Mouse (Mus musculus) heart, embryonic 14.5 days (tissue): Measurements from ENCODE around the gene Gm1110. TPM values are rescaled to one million over a fixed set of nuclear protein-coding genes. Genes with fewer than 3 reads are reported as not detected.
"Not testable (repeated sequence)": the region's sequence is repeated elsewhere in the genome, so short reads cannot be mapped to it uniquely, and the experiment has no call there.

ENCODE experiments used
- ATAC-seq: fragments of 200-750 bp; cut with Nextera tagmentation; 2 replicates; pipeline ENCODE4 v1.8.0; 2017; ENCODE audit warnings: low read depth, moderate TSS enrichment; ENCODE audit not compliant: insufficient number of reproducible peaks, insufficient read depth, low FRiP score
- H3K27ac ChIP-seq, 2 experiments: fragments of 200-500 bp in 1 of 2; fragments of 300-500 bp in 1 of 2; sonication (generic) in 1 of 2; replicated peaks in 1 of 2; 2 replicates each; pipeline ENCODE4 v1.5.1; 2012 to 2014; ENCODE audit warnings: low read depth in 2 of 2, low read length in 2 of 2, control low read depth in 1 of 2, mild to moderate bottlenecking in 1 of 2, mixed read lengths in 1 of 2; ENCODE audit not compliant: control insufficient read depth in 1 of 2, insufficient read depth in 1 of 2
- H3K27me3 ChIP-seq: fragments of 300-500 bp; sonication (generic); 2 replicates; pipeline ENCODE4 v1.6.1; 2014; ENCODE audit warnings: mild to moderate bottlenecking, low read length, control low read depth; ENCODE audit not compliant: control insufficient read depth, insufficient read depth
- H3K36me3 ChIP-seq: fragments of 300-500 bp; sonication (generic); 2 replicates; pipeline ENCODE4 v1.6.1; 2014; ENCODE audit warnings: mild to moderate bottlenecking, control low read depth, low read length, mixed read lengths; ENCODE audit not compliant: control insufficient read depth, insufficient read depth
- H3K4me1 ChIP-seq, 2 experiments: fragments of 200-500 bp in 1 of 2; fragments of 300-500 bp in 1 of 2; sonication (generic) in 1 of 2; 2 replicates each; pipeline ENCODE4 v1.6.1; 2012 to 2014; ENCODE audit warnings: low read length in 2 of 2, control low read depth in 1 of 2, mixed read lengths in 1 of 2; ENCODE audit not compliant: control insufficient read depth in 2 of 2, insufficient read depth in 2 of 2
- H3K4me2 ChIP-seq: fragments of 300-500 bp; sonication (generic); 2 replicates; pipeline ENCODE4 v1.6.1; 2014; ENCODE audit warnings: mild to moderate bottlenecking, low read length
- H3K4me3 ChIP-seq, 2 experiments: fragments of 200-500 bp in 1 of 2; fragments of 300-500 bp in 1 of 2; sonication (generic) in 1 of 2; 2 replicates each; pipeline ENCODE4 v1.5.1; 2012 to 2014; ENCODE audit warnings: low read length in 2 of 2, mild to moderate bottlenecking in 2 of 2, control low read depth in 1 of 2, low read depth in 1 of 2, moderate library complexity in 1 of 2; ENCODE audit not compliant: control insufficient read depth in 1 of 2, insufficient read depth in 1 of 2
- H3K9ac ChIP-seq: fragments of 300-500 bp; sonication (generic); 2 replicates; pipeline ENCODE4 v1.6.1; 2014; ENCODE audit warnings: mild to moderate bottlenecking, low read length
- H3K9me3 ChIP-seq: fragments of 300-500 bp; sonication (generic); 2 replicates; pipeline ENCODE4 v1.6.1; 2016; ENCODE audit warnings: low read length, control low read depth; ENCODE audit not compliant: control insufficient read depth
- WGBS: fragments of 180-500 bp; shearing (Covaris S2); extraction: QIAGEN DNeasy Blood & Tissue Kit; methylation state at CpG from one replicate; pipeline ENCODE4 v1.1.7; 2014; 5-methylcytosine and 5-hydroxymethylcytosine counted together
- polyA plus RNA-seq: library from polyadenylated mRNA; unstranded; fragments of >200 nt; fragmentation: Nextera tagmentation; extraction: Ambion mirVana; gene quantifications from 2 replicates; pipeline ENCODE4 v1.2.1, GENCODE M21; 2014

Gene Gm1110
- not detected in 2 replicates for polyA plus RNA-seq

- no peak for ATAC-seq
- H3K4me3 ChIP-seq = no peak within 1 kb of the TSS
- no peak within 1 kb of the TSS for H3K9ac ChIP-seq
- no peaks in the 10 kb centered on the region for H3K27me3 ChIP-seq
- no peak within 1 kb of the TSS for H3K27ac ChIP-seq
- 75% methylated on average over 13 of the region's 13 CpGs for WGBS
- no peaks in the 10 kb centered on the region for H3K36me3 ChIP-seq
- no peak within 1 kb of the TSS for H3K4me2 ChIP-seq
- no peaks in the 10 kb centered on the region for H3K9me3 ChIP-seq
- peaks cover 5 to 11% of the 10 kb centered on the region in 2 experiments; a peak in 3 of 4 replicates for H3K4me1 ChIP-seq
These were observed at the start of gene Gm1110 for GRCm38 (mm10) chr9:26922909-26923526. TSS of gene Gm1110 (minus strand) at chr9:26923111.

GRCm38 (mm10) chr9:26947790-26948189 lies 24.9 kb upstream of the Gm1110 start:
- no peak for ATAC-seq
- WGBS = 60% methylated on average over 2 of the region's 2 CpGs
- Histone ChIP-seq H3K9me3 (peaks cover 7% of the 10 kb centered on the region; the same call in 1 of the 2 replicates), H3K4me1 (no peaks in the 10 kb centered on the region), H3K9ac (no peak overlapping the region), H3K4me3 (no peak overlapping the region), H3K27me3 (no peaks in the 10 kb centered on the region), H3K27ac (no peak overlapping the region), H3K36me3 (no peaks in the 10 kb centered on the region), H3K4me2 (no peak overlapping the region)

GRCm38 (mm10) chr9:26924146-26924545 lies 1.2 kb upstream of the Gm1110 start:
- no peak overlapping the region for H3K9ac ChIP-seq
- ATAC-seq = no peak
- H3K4me3 ChIP-seq = no peak overlapping the region
- H3K27ac ChIP-seq = no peak overlapping the region
- WGBS = 39% methylated on average over 3 of the region's 3 CpGs
- peaks cover 5 to 11% of the 10 kb centered on the region in 2 experiments; a peak in 3 of 4 replicates for H3K4me1 ChIP-seq
- H3K9me3 ChIP-seq = no peaks in the 10 kb centered on the region
- H3K4me2 ChIP-seq = no peak overlapping the region
- no peaks in the 10 kb centered on the region for H3K36me3 ChIP-seq
- H3K27me3 ChIP-seq = no peaks in the 10 kb centered on the region

- no peak for ATAC-seq
- H3K27ac ChIP-seq = no peak overlapping the region
- no peaks in the 10 kb centered on the region for H3K27me3 ChIP-seq
- WGBS = 80% methylated on average over 2 of the region's 2 CpGs
- no peaks in the 10 kb centered on the region for H3K36me3 ChIP-seq
- H3K4me3 ChIP-seq = no peak overlapping the region
- H3K9me3 ChIP-seq = no peaks in the 10 kb centered on the region
- peaks cover 5 to 11% of the 10 kb centered on the region in 2 experiments; a peak in 3 of 4 replicates for H3K4me1 ChIP-seq
- no peak overlapping the region for H3K9ac ChIP-seq
- no peak overlapping the region for H3K4me2 ChIP-seq
These were observed 3.1 kb downstream of the Gm1110 start for GRCm38 (mm10) chr9:26919778-26920177.

- no peaks in the 10 kb centered on the region for H3K36me3 ChIP-seq
- H3K9me3 ChIP-seq = no peaks in the 10 kb centered on the region
- H3K4me2 ChIP-seq = peak overlapping the region; percentile 7; the same call in 1 of the 2 replicates
- no peaks in the 10 kb centered on the region for H3K27me3 ChIP-seq
- ATAC-seq = peak; percentile 79
- peak overlapping the region; percentile 14 to 71; a peak in 3 of 4 replicates for H3K27ac ChIP-seq
- no peak overlapping the region for H3K4me3 ChIP-seq
- H3K4me1 ChIP-seq = peaks cover 2 to 8% of the 10 kb centered on the region in 2 experiments; a peak in 2 of 4 replicates
- H3K9ac ChIP-seq = no peak overlapping the region
- 18% methylated on average over 4 of the region's 4 CpGs for WGBS
These were observed 9.8 kb downstream of the Gm1110 start for GRCm38 (mm10) chr9:26913150-26913549.

DNA sequence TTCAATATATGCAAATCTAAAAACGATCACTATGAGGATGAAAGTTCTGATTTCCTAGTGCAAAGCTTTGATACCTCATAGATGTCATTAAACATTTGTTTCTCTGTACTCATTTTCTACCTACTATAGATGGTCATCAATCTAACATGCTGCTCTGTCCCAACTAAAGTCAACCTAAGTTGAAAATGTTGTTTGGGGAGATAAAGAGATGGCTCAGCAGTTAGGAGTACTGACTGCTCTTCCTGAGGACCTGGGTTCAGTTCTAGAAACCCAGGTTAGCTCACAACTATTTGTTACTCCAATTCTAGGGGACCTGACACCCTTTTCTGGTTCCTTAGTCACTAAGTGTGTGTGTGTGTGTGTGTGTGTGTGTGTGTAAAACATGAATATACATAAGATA lies 11.7 kb downstream of the Gm1110 start:
- Histone ChIP-seq H3K4me2 (no peak overlapping the region), H3K9ac (no peak overlapping the region), H3K4me3 (no peak overlapping the region), H3K36me3 (no peaks in the 10 kb centered on the region), H3K4me1 (peaks cover 2 to 8% of the 10 kb centered on the region in 2 experiments; a peak in 2 of 4 replicates), H3K27ac (no peak overlapping the region), H3K9me3 (no peaks in the 10 kb centered on the region), H3K27me3 (no peaks in the 10 kb centered on the region)
- no peak for ATAC-seq
- WGBS = 68% methylated on average over 1 of the region's 1 CpGs

DNA sequence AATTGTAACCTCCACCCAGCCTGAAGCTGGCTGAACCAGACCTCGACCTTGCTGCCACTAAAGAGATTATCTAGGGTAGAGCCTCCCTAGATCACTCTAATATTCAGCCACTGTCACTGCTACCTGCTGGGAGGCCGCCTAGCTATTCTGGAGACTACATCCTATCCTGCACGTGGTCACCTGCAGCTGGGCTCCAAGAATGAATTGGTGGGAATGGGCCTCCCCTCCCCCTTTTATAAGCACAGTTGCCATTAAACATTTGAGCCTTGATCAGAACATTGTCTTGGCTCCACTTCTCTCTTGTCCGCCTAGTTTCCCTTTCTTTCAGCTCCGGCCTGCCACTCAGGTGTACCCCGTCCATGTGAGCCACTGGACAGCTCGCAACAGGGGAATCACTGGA lies 53.1 kb downstream of the Gm1110 start:
- not testable (repeated sequence) for H3K4me1 ChIP-seq, H3K9me3 ChIP-seq, H3K4me2 ChIP-seq, H3K27me3 ChIP-seq, H3K36me3 ChIP-seq, H3K4me3 ChIP-seq, ATAC-seq, H3K27ac ChIP-seq, H3K9ac ChIP-seq
- 74% methylated on average over 7 of the region's 7 CpGs for WGBS

DNA sequence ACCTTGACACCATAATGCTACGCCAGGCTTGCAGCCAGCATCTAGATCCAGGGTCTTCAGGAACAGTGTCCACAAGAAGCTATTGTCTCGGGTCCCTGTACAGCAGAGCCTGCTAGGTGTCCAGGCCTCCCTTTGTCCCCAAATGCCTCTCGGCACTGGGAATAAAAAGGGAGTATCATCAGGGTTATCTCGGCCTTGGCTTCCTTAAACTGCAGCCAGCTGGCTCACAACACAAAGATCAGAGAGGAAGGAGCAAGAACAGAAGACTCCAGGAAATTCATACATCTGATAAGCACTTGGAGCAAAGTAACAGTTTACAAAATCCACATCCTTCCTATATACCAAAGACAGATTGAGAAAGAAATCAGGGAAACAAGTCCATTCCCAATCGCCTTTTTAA lies 62.2 kb downstream of the Gm1110 start, which contains the start of gene Glb1l3:
Glb1l3 (minus strand) TSS at position 140 of the 400 bp plus-strand sequence.
- Histone ChIP-seq H3K9ac (no peak within 1 kb of the TSS), H3K4me2 (no peak within 1 kb of the TSS), H3K27ac (no peak within 1 kb of the TSS), H3K4me1 (no peaks in the 10 kb centered on the region; a peak in 1 of 4 replicates), H3K9me3 (no peaks in the 10 kb centered on the region), H3K27me3 (no peaks in the 10 kb centered on the region), H3K4me3 (no peak within 1 kb of the TSS), H3K36me3 (no peaks in the 10 kb centered on the region)
- 56% methylated on average over 5 of the region's 5 CpGs for WGBS
- ATAC-seq = no peak
